Mouse (Mus musculus) adrenal gland, adult (tissue): ENCODE results near the gene Ywhab.

ENCODE experiments used
- DNase-seq, 2 experiments: peaks; one replicate each; pipeline ENCODE4 v3.0.0; 2022 to 2023; ENCODE audit warnings: low spot score in 1 of 2; ENCODE audit not compliant: inconsistent age in 2 of 2

The Ywhab gene

DNA sequence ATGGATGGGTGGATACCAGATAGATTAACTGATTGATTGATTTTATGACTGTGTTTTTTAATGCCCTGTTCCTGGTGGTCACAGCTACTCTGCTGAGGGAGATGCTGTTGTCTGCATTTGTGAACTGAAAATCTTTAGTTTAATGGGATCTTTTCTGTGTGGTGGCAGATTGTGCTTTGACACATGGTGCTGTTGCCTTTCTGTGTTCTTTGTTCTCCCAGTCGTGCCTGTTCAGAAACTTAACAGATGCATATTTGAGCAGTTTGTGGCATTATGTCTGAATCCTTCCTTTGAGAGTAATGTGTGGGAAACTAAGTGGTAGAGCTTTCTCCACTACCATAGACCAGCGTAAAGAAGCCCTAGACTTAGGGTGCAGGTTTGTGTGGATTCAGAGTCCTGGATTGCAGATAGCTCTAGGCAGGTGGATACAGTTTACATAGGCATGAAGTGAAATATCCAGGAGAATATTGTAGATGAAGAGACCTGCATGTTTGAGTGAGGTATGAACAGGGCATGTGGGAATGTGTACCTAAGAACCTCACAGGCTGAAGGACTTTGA, 13.3 kb downstream of the Ywhab start:
- no peak for DNase-seq

DNA sequence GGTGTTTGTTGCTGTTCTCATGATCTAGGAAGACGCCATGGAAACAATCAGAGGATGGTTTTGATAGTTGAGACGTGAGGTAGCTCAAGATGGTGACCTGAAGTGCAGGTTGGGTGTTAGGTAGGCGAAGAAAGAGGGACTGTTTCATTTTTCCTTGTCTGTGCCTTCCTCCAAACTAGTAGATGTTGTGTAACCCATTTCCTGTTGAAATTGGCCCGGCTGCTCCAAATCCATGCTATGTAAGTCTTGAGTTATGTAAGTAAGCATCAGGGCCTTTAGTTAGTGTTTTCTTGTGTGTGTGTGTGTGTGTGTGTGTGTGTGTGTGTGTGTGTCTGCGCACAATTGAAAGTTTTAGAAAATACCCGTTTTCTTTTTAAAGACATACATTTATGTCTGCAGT, 14.5 kb downstream of the Ywhab start:
- no peak for DNase-seq

DNA sequence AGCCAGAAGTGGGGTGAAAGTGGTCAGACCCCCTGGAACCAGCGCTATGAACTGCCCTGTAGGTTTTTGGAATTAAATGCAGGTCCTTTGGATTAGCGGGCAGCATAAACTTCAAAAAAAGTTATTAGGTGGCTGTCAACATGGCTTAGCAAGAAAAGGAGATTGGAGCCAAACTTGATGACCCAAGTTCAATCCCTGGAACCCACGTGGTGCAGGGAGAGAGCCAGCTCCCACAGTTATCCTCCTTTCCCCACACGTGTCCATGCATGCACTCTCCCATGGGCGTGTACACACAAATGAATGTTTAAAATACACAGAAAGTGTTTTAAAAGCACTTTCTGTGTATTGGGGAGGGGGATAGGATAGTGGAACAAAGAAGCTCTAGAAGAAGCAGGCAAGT, 15.7 kb downstream of the Ywhab start:
- DNase-seq = no peak

DNA sequence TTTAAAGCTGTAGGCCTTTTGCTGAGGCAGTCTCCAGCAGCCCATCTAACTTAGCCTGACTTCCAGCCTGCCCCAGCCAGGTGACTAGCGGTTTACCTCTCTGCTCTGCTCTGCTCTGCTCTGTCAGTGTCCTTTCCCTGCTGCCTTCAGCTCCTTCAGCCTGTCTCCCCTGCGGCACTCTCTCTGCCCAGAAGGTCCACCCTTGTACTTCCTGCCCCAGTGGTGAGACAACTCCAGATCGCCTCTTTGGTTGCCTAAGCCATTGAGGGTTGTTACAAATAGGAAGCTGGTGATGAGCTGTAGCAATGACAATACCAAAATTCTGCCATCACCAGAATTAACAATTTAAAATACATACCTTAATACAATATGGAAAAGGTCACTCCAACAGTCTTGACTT, 16.2 kb downstream of the Ywhab start:
- no peak for DNase-seq

DNA sequence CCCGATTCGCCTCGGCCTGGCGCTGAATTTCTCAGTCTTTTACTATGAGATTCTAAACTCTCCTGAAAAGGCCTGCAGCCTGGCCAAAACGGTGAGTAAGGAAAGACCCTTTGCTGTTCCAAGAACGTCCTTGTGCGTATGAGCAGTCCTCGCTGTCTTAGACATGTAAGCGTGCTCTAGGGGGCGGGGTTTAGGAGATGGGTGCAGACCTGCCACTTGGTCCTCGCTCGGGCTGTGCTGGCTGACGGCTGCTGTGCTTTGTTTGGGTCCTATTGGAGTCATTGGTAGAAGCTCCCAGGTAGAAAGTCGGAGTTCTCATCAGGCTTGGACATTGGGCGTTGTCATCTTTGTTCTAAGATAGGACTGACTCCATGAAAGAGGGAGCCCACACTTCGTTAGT, 20.5 kb downstream of the Ywhab start:
- DNase-seq = no peak

DNA sequence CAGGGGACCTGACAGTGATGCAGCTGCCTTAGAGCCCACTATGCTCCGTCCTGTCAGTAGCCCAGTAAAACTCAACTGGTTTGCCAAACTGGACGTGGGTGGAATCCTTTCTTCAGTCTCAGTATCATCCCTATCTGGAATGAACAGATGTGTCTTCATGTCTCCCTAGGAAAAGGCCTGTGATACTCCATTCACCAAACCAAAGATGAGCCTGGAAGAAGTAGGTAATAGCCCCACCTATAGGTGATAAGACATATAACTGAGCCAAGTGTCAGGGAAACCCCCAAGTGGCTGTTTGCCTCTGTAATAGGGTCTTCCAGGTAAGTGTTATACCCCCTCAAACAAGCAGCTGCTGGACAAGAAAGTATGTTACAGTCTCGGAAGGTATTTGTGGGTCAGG, 24.1 kb downstream of the Ywhab start:
- no peak for DNase-seq

DNA sequence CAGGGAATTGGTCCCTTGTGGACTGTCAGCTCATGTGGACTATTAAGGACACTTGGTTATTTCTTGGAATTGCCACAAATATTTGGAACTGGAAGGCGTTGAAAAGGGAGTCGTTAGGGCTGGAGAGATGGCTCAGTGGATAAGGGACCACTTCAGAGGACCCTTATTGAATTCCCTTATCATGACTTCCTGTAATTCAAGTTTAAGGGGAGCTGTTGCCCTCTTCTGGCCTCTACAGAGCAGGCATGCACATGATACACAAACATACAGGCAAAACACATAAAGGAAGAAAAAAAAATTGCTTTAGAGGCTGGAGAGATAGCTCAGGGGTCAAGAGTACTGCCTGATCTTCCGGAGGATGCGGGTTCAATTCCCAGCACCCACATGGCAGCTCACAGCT, 25.2 kb downstream of the Ywhab start:
- DNase-seq = no peak

DNA sequence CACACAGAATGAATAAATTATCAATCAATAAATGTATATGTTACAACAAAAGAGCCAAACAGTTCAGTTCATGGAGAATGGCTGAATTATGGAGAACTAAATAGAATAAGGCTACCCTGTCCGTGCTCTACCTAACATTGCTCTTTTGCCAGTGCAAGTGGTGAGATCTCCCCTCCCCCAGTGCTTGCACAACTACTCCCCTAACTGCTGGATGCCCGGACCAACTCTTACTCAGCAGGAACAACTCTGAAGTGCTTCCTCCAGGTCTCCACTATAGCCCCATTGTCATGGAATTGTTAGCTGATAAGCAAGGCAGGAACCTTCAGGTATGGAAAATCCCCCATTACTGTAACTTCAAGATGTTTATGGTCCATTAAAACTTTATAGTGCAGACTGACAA, 27.3 kb downstream of the Ywhab start:
- DNase-seq = no peak

DNA sequence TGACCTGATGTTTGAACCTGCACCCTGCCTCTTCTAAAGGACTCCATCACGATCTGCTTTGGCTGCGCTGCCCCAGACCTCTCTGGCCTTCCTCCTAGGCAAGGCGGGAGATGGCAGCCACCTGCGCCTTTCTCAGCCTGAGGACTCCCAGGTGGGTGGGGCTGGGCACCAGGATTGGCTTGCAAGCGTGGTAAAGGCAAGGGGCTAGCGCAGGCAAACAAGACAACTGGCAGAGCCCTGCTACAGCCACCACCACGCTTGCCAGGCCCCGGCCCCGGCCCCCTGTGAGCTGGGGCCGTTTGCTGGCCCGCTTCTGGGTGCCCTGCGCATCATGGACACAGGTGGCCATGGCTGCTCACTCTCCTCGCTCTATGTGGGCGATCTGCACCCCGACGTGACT, 30.4 kb downstream of the Ywhab start, which contains the start of gene Pabpc1l:
Pabpc1l (plus strand) TSS at position 301 of the 400 bp plus-strand sequence.
- no peak for DNase-seq

DNA sequence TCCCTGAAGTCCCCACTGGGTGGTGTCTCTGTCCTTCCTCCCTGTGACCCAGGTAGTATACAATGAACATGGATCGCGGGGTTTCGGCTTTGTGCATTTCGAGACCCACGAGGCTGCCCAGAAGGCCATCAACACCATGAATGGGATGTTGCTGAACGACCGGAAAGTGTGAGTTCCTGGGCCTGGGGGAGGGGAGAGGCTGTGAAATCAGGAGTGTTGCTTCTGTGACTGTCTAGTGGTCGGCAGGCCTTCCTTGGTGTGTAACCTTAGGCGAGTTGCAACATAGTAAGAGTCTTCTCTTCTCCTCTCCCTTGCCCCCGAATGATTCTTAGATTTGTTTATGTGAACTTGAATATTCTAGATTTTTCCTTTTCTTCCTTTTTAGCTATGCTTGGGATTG, 36.4 kb downstream of the Ywhab start:
- no peak for DNase-seq

DNA sequence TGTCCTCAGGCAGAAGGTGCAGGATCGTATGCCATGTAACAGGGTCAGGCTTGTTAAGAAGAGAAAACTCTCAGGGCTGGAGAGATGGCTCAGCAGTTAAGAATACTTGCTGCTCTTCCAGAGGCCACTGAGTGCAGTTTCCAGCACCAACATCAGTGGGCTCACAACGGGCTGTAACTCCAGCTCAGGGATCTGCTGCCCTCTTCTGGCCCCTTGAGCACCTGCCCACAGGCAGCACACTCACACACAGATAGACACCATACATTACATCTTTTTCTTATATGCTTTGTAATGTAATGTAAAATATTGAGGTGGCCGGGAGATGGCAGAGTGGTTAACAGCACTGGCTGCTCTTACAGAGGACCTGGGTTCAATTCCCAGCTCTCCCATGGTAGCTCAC, 38.2 kb downstream of the Ywhab start:
- no peak for DNase-seq

DNA sequence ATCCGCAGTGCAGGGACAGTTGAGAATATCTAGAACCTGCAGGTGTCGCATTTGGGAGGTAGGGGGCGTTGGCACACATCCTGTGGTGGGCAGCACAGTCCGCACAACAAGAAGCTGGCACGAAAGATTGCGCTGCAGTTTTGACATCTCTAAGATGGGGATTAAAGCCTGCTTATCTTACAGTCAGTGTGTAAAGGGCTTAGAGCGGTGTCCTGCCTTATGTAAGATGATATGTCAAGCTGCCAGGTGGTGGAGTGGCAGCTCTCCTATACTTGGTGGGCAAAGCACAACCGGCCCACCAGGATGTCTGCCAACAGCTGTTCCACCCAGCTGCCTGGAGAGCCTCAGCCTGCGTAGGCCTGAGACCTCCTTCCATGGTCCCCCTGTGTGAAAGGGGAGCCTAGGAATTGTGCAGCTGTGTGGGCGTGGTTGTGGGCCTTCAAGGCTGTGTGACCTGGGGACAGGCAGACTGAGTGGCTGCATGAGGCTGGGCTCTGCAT, 41.8 kb downstream of the Ywhab start:
- no peak for DNase-seq

DNA sequence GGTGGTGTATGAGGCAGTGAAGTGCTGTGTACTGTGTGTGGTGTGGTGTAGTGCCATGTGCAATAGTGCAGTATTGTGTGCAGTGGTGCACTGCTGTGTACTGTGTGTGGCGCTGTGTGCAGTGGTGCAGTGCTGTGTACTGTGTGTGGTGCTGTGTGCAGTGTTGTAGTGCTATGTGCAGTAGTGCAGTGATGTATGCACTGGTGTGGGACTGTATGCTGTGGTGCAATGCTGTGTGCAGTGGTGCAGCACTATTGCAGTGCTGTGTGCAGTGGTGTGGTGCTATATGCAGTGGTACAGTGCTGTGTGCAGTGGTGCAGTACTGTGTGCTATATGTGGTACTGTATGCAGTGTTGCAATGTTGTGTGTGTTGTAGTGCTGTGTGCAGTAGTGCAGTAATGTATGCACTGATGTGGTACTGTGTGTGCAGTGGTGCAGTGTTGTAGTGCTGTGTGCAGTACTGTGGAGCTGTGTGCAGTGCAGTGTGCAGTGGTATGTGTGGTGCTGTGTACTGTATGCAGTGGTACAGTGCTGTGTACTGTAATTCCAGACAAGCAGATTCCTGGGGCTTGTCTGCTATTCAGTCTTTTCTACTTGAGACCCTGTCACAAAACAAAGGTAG, 43.8 kb downstream of the Ywhab start:
- no peak for DNase-seq

DNA sequence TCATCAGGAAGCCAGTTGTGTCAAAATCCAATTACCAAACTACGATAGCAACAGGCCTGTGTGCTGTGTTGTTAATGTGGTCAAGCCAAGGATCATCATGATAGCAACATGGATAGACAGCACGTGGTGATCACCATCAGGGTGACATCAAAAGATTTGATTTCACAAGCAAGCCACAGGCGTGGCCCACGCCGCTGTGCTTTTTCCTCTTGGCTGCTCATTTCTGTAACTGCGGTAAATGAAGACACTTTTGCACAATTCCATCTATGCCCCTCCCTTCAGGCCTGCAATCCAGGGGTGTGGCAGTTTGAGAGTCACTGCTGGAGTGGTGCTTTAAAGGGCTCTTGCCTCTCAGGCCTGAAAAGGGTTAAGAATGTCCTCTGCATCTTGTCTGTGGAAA, 46.2 kb downstream of the Ywhab start:
- no peak for DNase-seq

DNA sequence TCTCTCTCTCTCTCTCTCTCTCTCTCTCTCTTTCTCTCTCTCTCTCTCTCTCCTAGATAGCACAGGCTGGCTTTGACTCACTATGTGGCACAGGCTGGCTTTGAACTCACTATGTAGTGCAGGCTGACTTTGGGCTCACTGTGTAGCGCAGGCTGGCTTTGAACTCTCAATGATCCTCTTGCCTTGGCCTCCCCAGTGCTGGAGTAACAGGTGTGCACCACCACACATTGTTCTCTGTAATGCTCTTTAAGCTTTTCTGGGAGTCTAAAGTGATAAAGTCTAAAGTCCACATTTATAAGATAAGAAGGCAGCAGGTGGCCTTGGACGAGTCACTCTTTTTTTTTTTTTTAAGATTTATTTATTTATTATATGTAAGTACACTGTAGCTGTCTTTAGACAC, 46.8 kb downstream of the Ywhab start:
- DNase-seq = no peak

DNA sequence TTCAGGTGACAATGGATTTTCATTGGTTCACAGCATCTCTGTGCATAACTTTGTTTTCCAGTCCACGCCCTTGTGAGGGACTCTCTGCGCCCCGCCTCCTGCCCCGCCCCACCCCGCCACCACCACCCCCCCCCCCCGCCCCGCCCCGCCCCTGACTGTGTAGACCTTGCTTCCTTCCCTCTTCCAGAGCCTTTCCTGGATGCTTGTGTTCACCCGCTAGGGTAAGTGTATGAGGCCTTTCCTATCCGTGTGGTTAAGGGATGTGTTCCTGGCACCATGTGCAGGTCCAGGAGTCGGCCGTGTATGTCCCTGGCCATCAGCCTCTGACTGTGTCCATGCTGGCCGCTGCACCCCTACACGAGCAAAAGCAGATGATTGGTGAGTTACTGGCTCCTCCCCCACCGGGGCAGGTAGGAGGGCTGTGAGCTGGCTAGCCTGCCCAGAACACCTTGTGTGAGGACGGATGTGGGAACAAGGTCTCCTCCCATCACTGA, 52.5 kb downstream of the Ywhab start:
- DNase-seq = peak in 1 of 2 experiments; percentile 72

DNA sequence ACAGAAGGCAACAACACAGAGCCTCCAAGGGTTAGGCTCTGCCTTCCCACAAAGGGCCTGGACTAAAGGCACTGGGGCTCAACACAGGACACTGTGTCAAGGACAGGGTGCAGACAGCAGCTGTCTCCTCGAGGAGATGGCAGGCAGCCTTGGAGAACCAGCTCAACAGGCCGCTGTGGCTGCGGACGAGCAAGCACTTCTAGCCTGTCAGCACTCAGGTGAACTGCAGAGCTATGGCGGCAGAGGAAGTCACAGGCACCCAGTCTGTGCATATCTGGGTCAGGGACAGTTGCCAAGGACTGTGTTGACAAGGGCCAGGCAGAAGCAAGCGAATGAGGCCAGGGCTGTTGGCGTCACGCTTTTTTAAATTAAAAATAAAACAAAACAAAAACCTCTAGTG, 59.0 kb downstream of the Ywhab start:
- DNase-seq = peak; percentile 80 to 90

DNA sequence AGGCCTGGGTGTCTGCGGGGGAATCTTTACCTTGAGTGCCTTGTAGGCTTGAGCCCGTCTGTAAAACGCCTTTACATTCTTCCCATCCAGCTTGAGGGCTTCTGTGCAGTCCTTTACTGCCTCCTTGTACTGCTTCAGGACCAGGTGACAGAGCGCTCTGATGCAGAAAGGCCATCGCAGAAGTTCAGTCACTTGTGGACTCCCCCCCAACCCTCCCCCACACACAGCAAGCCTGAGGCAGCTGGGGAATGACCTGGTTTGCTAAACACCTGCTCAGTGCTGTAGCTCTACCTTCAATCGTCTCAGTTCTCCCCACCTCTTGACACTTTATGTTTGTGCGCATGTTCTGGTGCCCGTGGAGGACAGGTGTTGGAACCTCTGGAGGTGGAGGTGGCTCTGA, 59.9 kb downstream of the Ywhab start:
- no peak for DNase-seq

DNA sequence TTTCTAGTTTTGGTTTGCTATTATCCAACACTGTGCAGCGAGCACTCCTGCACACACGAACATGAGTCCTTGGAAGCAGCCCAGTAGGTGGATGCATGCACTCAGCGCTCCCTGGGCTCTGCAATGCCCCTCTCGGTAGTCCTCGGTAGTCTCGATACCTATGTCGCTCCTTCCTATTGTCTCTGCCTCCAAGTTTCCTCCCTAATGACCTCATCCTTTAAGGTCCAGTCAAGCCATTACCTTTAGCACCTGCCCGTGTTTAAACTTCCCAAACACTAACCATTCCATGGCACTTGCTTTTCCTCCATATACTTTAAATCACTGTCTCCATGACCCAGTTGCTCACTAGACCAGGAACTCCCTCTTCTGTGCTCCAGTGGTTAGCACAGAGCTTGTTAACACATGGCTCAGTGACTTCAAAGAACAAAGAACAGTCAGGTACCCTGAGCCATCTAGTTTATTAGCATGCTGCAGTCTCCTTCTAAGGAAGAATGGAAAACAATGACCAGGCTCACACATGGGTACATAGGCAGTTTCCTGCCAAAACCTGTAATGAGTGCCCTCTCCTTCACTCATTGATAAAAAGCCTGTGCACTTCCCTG, 65.0 kb downstream of the Ywhab start:
- no peak for DNase-seq
